Mouse (Mus musculus): Measurements from ENCODE around the gene Gnai2. TPM values are rescaled to one million over a fixed set of nuclear protein-coding genes. Genes with fewer than 3 reads are reported as not detected.

Gene Gnai2
- polyA plus RNA-seq, 1 experiment from 2014 or later = 265 TPM

GRCm38 (mm10) chr9:107645153-107645510 is 10.0 kb upstream of the Gnai2 start:
- Histone ChIP-seq H3K36me3 (ENCODE audit: control insufficient read depth, insufficient read depth) (no peaks in the 10 kb centered on the region), H3K9ac (ENCODE audit: low read depth, low read length) (no peak overlapping the region), H3K27me3 (replicated peaks; ENCODE audit: control insufficient read depth, insufficient read depth, low read length) (no peaks in the 10 kb centered on the region), H3K4me3 (ENCODE audit: low read depth, low read length) (peak overlapping the region; percentile 35), H3K4me2 (replicated peaks; ENCODE audit: low read depth) (peak overlapping the region; percentile 72), H3K4me1 (replicated peaks; ENCODE audit: control insufficient read depth, insufficient read depth, low read length) (peaks cover 3% of the 10 kb centered on the region; the same call in 1 of the 2 replicates), H3K9me3 (ENCODE audit: control insufficient read depth) (no peaks in the 10 kb centered on the region), H3K27ac (ENCODE audit: low read depth, low read length) (peak overlapping the region; percentile 71)
- WGBS = 36% methylated on average over 7 of the region's 7 CpGs
- ATAC-seq = peak; percentile 77
- TF ChIP-seq CTCF (IDR thresholded peaks at IDR 0.05; ENCODE audit: low read depth) = no peak

DNA sequence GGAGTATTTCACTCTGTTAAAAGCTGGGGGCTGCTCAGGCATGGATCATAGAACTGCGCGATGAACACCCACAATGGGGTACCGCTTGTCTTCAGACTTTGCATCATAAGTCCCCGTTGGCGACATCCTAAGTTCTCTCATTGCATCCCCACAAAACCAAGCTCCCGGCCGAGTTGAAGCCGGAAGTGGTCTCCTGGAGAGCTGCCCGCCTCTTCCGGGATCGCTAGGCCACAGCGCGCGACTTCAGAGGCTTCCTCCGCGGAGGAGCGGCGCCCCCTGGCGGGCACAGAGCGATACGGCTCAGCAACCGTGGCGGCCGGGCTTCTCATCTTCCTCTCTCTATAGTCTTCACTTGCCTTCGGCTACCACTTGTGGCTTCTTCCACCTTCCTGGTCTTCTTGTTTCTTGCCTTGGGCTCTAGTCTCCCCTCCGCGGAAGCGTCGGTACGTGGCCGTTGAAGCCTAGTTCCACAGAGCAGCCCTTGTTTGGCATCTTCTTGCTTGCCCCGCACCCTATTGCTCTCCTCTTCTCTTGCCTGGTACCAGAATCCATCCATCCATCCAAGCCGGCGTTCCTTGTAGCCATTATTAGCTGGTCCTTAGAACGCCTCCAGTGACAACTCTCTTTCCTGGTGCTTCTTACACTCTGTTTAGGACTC is 9.5 kb upstream of the Gnai2 start:
- Histone ChIP-seq H3K36me3 (ENCODE audit: control insufficient read depth, insufficient read depth) (no peaks in the 10 kb centered on the region), H3K4me1 (replicated peaks; ENCODE audit: control insufficient read depth, insufficient read depth, low read length) (peaks cover 3% of the 10 kb centered on the region; the same call in 1 of the 2 replicates), H3K4me3 (ENCODE audit: low read depth, low read length) (peak overlapping the region; percentile 35), H3K9me3 (ENCODE audit: control insufficient read depth) (no peaks in the 10 kb centered on the region), H3K9ac (ENCODE audit: low read depth, low read length) (peak overlapping the region; percentile 47; the same call in 1 of the 2 replicates), H3K27ac (ENCODE audit: low read depth, low read length) (peak overlapping the region; percentile 71), H3K27me3 (replicated peaks; ENCODE audit: control insufficient read depth, insufficient read depth, low read length) (no peaks in the 10 kb centered on the region), H3K4me2 (replicated peaks; ENCODE audit: low read depth) (peak overlapping the region; percentile 72)
- 5% methylated on average over 34 of the region's 35 CpGs for WGBS
- peak; percentile 99 for TF ChIP-seq CTCF (IDR thresholded peaks at IDR 0.05; ENCODE audit: low read depth)
- ATAC-seq = peak; percentile 76

GRCm38 (mm10) chr9:107643544-107644214 is 8.5 kb upstream of the Gnai2 start:
- no peaks in the 10 kb centered on the region for H3K27me3 ChIP-seq (replicated peaks; ENCODE audit: control insufficient read depth, insufficient read depth, low read length)
- H3K4me3 ChIP-seq (ENCODE audit: low read depth, low read length) = no peak overlapping the region; the same call in 1 of the 2 replicates
- H3K9ac ChIP-seq (ENCODE audit: low read depth, low read length) = no peak overlapping the region
- H3K36me3 ChIP-seq (ENCODE audit: control insufficient read depth, insufficient read depth) = no peaks in the 10 kb centered on the region
- 92% methylated on average over 13 of the region's 13 CpGs for WGBS
- peak overlapping the region; percentile 72; the same call in 1 of the 2 replicates for H3K4me2 ChIP-seq (replicated peaks; ENCODE audit: low read depth)
- H3K27ac ChIP-seq (ENCODE audit: low read depth, low read length) = no peak overlapping the region
- no peaks in the 10 kb centered on the region for H3K9me3 ChIP-seq (ENCODE audit: control insufficient read depth)
- peaks cover 3% of the 10 kb centered on the region; the same call in 1 of the 2 replicates for H3K4me1 ChIP-seq (replicated peaks; ENCODE audit: control insufficient read depth, insufficient read depth, low read length)
- no peak for TF ChIP-seq CTCF (IDR thresholded peaks at IDR 0.05; ENCODE audit: low read depth)
- no peak for ATAC-seq

- Histone ChIP-seq H3K4me1 (replicated peaks; ENCODE audit: control insufficient read depth, insufficient read depth, low read length) (peaks cover 3% of the 10 kb centered on the region; the same call in 1 of the 2 replicates), H3K27ac (ENCODE audit: low read depth, low read length) (no peak overlapping the region), H3K27me3 (replicated peaks; ENCODE audit: control insufficient read depth, insufficient read depth, low read length) (no peaks in the 10 kb centered on the region), H3K9ac (ENCODE audit: low read depth, low read length) (no peak overlapping the region), H3K4me2 (replicated peaks; ENCODE audit: low read depth) (no peak overlapping the region), H3K9me3 (ENCODE audit: control insufficient read depth) (no peaks in the 10 kb centered on the region), H3K36me3 (ENCODE audit: control insufficient read depth, insufficient read depth) (no peaks in the 10 kb centered on the region), H3K4me3 (ENCODE audit: low read depth, low read length) (no peak overlapping the region)
- TF ChIP-seq CTCF (IDR thresholded peaks at IDR 0.05; ENCODE audit: low read depth) = no peak
- whole genome bisulfite sequencing = 69% methylated on average over 8 of the region's 8 CpGs
- no peak for ATAC-seq
Measured at GRCm38 (mm10) chr9:107641666-107642065, 6.5 kb upstream of the Gnai2 start.

- H3K4me3 ChIP-seq (ENCODE audit: low read depth, low read length) = no peak overlapping the region
- H3K4me1 ChIP-seq (replicated peaks; ENCODE audit: control insufficient read depth, insufficient read depth, low read length) = peaks cover 8% of the 10 kb centered on the region; the same call in 1 of the 2 replicates
- H3K27me3 ChIP-seq (replicated peaks; ENCODE audit: control insufficient read depth, insufficient read depth, low read length) = no peaks in the 10 kb centered on the region
- no peaks in the 10 kb centered on the region for H3K36me3 ChIP-seq (ENCODE audit: control insufficient read depth, insufficient read depth)
- no peak for ATAC-seq
- no peak overlapping the region for H3K9ac ChIP-seq (ENCODE audit: low read depth, low read length)
- no peaks in the 10 kb centered on the region for H3K9me3 ChIP-seq (ENCODE audit: control insufficient read depth)
- no peak; the same call in 1 of the 2 replicates for TF ChIP-seq CTCF (IDR thresholded peaks at IDR 0.05; ENCODE audit: low read depth)
- H3K4me2 ChIP-seq (replicated peaks; ENCODE audit: low read depth) = no peak overlapping the region
- H3K27ac ChIP-seq (ENCODE audit: low read depth, low read length) = no peak overlapping the region
- WGBS = 34% methylated on average over 8 of the region's 8 CpGs
Measured at GRCm38 (mm10) chr9:107640257-107640772, 5.1 kb upstream of the Gnai2 start.

DNA sequence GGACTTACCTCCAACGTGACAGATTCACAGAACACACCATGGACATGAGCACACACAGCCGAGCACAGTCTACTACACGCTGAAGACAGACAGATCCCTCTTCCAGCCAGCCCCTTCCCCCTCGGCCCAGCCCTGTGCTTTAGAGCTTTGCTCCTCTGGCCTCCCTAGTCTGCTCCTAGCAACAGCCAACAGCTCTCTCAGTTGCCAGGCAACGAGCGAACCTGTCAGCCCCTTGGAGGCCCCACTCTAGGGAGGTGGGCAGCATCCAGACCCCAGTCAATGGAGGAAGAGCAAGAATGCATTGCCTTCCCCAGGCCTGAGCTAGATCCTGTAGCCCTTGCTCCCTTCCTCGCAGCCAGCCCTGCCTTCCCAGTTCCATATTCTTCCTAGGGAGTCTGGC is 1.9 kb upstream of the Gnai2 start:
- no peak for TF ChIP-seq CTCF (IDR thresholded peaks at IDR 0.05; ENCODE audit: low read depth)
- H3K27me3 ChIP-seq (replicated peaks; ENCODE audit: control insufficient read depth, insufficient read depth, low read length) = no peaks in the 10 kb centered on the region
- no peak overlapping the region for H3K27ac ChIP-seq (ENCODE audit: low read depth, low read length)
- H3K9ac ChIP-seq (ENCODE audit: low read depth, low read length) = no peak overlapping the region
- H3K9me3 ChIP-seq (ENCODE audit: control insufficient read depth) = no peaks in the 10 kb centered on the region
- 0 out of 2 replicates have a peak, but pooled peaks cover 5% of the 10 kb centered on the region for H3K4me1 ChIP-seq (replicated peaks; ENCODE audit: control insufficient read depth, insufficient read depth, low read length)
- 40% methylated on average over 7 of the region's 7 CpGs for WGBS
- H3K4me3 ChIP-seq (ENCODE audit: low read depth, low read length) = no peak overlapping the region
- no peaks in the 10 kb centered on the region for H3K36me3 ChIP-seq (ENCODE audit: control insufficient read depth, insufficient read depth)
- H3K4me2 ChIP-seq (replicated peaks; ENCODE audit: low read depth) = no peak overlapping the region
- ATAC-seq = no peak

Data from intestine, postnatal 0 days (tissue).